Mouse (Mus musculus) retina, postnatal 1 day (tissue): ENCODE results near the gene Dhx8.

Experiments
- DNase-seq: peaks from one replicate; pipeline ENCODE4 v3.0.0-alpha.2; 2012

Gene Dhx8

DNA sequence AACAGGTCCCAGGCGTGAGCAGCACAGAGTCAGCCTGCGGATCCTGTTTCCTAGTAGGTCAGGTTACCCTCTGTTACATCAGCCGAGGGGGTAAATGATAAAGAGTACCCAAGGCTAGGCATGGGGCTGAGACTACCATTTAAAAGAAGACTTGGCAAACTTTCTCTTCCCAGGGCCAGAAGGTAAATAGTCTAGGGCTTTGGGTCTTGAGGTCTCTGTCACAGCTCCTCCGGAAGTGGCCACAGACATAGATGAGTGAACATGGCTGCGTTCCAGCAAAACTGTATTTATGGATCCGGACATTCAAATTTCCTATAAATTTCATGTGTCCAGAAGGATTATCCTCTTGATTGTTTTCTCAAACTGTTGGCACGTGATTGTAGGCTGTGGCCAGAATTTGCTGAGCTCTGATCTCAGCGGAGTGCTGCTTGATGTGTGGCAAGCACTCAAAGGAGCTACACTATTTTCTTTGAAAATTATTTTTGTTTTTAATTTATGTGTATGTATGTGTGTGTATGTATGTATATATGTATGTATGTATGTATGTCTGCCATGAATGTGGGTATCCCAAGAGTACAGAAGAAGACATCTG lies 72.5 kb downstream of the Dhx8 start:
- no peak for DNase-seq

DNA sequence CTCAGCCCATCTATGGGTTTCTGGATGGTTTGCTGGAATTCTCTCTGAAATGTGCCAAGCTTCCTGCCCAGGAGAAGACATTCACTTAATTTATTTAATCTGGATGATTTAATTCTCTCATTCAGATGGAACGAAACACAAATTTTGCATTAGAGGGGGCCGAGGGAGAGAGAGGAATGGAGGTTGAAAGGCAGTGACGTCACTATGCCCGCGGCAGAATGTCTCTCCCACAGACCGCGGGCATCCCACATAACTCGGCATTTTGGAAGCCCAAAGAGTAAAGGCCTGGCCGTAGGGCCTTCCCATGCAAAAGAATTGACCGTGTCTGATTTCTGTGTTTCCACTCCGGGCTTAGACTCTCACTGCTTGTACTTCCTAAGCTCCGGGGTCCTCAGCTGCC lies 74.0 kb downstream of the Dhx8 start:
- no peak for DNase-seq

DNA sequence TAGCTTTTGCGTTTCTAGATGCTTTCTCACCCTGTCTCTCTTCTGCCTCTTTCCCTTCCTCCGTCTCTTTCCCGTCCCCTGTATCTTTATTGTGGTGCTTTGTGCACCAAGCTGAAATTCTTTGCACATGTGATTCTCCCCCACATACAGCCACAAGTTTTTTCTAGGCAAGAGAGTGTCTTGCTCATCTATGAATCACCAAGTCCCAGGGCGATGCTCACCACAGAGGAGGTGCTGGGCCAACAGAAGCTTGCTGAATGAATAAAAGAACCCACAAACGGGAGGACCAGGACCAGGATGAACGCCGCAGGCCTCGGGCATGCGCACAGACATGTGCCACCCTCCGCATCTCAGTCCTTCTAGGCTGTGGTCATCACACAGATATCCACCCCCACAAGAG lies 74.5 kb downstream of the Dhx8 start:
- DNase-seq, result no peak

DNA sequence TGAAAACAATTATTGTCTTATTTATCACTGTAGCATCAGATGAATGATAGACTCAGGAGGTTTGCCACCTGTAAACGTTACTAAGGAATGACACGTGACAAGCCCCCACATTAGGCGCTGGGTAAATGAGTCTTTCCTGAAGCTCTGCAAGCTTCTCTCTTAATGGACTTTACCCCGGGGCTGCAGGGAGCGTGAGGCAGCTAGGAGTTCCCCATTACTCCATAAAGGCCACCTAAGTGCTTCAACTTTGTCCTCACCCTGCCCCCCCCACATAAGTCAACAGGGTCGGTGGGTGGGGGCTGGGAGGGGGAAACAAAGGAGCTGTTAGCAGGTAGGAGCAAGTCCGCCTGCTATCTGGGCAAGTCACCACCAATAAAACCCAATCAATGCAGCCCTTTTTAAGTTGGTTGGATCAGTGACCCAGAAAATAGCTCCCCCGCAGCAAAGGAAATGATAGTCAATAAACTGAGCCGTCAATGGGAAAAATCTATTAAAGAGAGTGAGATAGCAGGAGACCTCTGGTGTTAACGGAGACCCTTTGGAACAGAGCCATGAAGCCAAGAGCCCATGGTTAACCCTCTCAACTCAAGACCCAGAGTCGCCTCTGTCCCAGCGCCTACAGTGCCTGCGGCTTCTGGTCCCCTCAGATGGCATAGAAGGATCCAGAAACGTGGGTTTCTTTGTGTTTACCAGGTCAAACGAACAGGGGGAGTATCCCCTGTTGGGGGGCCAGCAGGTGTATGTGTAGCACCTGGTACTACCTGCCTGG lies 76.5 kb downstream of the Dhx8 start:
- DNase-seq, result peak; percentile 38

- peak; percentile 74 for DNase-seq
Measured at GRCm38 (mm10) chr11:101813259-101813658, 80.5 kb downstream of the Dhx8 start.

GRCm38 (mm10) chr11:101814375-101815102 lies 81.8 kb downstream of the Dhx8 start:
- peak; percentile 88 for DNase-seq

GRCm38 (mm10) chr11:101815103-101816085 lies 82.7 kb downstream of the Dhx8 start:
- DNase-seq, result peak; percentile 61
